Mouse (Mus musculus): ENCODE measurements at regions not wholly inside any gene's neighbourhood (a gene's known extent, or its start where the extent isn't known, plus 50 kb on each side); places are given as distances from the start of the nearest gene placed in this dataset.
A peak's percentile ranks its signal among the peaks of the same experiment; 100 is the strongest.

DNA sequence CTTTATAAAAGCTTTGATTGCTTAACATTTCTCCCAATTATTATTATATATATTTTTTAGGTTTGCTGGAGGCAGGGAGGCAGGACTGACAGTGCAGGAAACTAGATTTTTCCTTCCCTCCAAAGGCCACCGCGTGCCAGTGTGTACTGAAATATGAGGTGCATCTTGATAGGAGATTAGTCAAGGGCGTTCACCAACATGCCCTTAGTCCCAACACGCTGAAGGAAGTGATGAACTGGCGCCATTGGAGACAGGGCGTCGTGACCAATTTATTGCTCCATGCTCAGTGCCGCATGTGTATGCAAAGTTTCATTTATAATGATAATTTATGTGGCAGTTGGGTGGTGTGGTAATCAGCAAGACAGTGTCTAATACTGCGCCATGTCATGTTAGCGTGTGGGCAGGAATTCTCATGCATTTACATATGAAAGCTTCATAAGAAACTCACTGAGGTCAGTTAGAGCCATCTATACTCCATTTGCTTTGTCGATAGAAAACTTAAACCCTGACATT, 66.2 kb downstream of the Isl1 start:
- no peak for DNase-seq (ENCODE audit: low spot score)

DNA sequence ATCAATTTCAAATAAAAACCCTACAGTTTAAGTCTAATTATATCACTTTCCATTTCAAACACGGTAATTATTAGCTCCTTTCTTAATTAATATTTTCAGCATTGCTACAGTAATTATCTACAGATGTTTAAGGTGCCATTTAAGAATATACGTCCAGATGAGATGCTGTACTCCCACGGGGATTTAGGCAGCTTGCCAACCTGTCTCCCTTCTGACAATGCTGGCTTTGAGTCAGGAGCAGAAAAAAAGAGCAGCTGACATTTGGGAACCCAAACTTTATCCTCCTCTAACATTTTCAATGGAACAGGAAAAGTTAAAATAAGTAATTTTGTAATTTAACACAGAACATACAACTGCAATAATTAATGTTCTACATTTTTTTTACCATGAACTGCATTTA, 94.4 kb downstream of the Isl1 start:
- no peak for DNase-seq (ENCODE audit: low spot score)

DNA sequence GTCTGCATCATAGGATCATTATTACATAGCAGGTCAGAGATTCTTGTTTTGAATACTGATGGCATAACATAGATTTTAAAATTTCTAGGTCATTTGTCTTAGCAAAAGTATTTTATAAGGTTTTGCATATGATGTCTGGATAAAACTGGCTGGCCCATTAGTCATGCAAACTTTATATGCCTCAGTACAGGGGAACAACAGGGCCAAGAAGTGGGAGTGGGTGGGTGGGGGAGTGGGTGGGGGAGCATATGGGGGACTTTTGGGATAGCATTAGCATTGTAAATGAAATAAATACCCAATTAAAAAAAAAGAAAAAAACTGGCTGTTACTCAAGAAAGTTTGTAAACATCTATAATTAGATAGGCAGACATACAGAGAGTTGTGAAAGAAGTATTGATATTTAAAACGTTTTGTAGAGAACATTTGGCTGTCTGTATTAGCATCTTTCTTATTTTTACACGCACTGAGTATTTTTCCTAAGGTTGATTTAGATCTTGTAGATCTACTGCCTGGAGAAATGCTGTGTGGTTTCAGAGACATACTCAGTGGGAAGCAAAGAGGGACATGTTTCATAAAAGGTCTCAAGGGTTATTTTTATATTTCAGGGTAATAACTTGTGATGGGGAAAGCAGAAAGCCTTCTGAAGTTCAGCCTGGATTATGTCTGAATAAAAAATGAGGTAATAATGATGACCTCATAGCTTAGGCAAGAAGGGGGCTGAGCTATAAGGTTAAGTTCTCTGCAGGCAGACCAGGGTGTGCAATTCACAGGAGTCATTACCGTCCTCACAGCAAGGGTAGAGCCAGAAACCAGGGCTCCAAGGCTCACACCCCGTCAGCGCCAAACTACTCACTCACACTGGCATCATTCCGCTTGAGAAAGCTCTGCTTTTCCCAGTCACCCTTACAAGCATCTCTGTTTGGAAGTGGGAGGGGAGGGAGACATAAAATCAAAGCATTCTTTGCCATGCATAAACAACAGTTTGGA, 95.4 kb downstream of the Isl1 start:
- peak; percentile 48 for DNase-seq (ENCODE audit: low spot score)

DNA sequence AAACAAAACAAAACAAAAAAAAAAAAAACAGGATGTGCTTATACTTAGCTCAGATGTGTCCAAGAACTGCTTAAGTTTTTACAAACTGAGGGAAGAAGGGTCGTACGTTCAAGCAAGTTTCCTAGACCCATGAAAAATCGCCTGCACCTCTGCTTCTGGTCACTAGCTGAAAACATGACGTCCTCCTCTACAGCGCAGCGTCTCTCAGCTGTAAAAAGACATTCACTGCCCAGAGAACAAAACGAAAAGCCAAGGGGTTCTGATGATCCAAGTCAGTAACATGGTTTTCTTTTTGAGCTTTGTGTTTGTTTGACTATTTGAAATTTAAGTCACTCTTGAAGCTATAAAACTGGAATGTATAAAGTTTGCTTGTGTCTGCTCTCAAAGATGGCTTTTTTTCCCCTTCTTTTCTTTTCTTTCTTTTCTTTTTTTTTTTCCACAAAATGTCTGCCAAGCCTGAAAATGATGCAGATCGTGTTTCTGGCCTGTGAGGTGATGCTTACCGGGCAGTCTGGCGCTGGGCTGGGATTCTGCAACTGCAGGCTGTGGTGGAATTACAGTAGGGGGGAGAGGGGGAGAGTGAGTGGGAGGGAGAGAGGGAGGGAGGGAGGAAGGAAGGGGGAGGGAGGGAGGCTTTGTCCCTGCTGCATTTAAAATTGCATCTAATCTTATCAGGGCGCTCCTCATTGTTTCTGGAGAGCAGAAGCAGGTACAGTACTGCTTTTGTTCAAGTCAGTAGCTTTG, 108.1 kb downstream of the Isl1 start:
- DNase-seq (ENCODE audit: low spot score) = peak; percentile 50

DNA sequence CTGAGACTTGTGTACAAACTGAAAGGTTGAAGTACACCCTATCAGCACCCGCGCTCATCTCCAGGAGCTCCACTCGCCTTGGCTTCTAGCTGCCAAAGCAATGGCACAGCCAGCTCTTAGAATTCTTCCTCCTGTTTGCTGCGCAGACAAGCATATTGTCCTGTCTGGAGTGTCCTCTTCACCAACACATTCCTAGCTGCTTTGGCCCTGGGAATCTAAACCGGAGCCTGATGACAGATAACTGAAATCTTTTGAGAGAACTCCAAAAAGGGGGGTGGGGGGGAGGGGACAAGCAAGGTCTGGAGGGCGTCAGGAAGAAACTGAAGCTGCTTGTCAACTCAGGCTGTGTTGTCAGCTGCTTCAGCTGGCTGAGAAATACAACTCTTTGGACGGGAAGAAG, 122.4 kb downstream of the Isl1 start:
- no peak for DNase-seq (ENCODE audit: low spot score)

DNA sequence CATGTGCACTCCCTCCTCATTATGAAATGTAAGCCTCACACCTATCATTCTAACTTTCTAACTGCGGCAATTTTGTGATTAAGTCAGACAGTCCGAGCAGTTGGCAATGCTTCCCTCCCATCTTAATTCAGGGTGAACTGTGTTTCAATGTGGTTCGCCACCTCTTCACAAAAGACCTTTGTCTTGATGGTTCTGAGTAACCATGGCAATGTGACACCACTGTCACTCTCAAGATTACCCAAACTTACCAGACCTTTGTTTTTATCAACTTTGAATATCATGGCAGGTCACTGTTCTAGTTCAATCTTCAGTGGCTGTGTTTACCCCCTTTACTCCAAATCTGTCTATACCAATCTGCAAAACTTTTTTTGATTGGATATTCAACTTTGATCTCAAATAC, 131.7 kb downstream of the Isl1 start:
- DNase-seq (ENCODE audit: low spot score) = no peak

DNA sequence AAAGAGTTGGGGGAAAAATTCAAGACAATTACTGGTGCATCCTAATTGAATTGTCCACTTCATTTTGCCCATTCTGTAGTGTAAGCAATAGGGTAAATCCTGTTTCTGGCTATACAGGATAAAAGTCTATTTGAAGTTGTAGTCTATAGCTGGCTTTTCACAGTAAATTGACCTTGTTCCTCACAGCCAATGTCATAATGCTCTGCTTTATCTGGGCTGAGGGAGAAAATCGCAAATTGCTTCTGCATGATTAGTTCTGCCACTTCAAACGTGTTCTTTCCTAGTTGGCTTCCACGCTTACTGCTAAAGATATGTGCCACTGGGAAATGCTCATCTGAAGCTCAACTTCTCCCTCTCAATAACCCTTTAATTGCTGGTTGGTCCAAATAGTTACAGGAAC, 134.5 kb downstream of the Isl1 start:
- DNase-seq (ENCODE audit: low spot score) = peak; percentile 70

DNA sequence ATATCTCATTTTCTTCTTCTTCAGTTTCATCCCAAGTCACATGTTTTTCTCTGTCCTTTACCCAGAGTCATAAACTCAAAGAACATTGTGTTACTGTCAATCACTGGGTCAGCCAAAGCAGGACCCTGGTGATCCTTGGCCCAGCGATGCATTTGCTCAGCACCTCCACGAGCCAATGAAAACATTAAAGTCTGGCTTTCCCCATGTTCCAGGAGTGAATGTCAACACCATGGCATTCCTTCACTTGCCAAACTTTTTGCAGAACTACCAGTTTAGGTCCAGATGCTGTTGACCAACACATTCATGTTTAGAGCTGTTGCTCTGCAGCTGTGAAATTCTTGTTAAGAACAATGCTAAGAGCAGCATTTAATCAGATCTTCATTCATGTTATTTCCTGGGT, 135.6 kb downstream of the Isl1 start:
- no peak for DNase-seq (ENCODE audit: low spot score)

DNA sequence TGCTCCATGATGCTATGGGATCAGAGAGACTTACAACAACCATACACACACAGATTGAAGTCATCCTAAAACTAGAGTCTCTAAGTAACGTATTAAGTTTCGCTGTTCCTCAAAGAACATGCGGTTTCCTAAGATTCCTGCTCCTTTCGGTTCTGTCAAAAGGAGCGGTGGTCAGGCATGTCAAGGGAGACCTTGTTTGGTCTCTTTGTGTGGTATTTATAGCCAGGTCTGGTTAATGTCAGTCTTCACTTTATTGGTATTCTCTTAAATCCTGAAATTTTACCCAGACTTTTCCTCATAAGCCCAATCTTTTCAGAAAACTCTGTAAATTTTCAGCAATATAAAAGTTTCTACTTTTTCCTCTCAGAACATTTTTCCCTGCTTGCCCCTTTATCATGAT, 166.5 kb downstream of the Isl1 start:
- no peak for DNase-seq (ENCODE audit: low spot score)

DNA sequence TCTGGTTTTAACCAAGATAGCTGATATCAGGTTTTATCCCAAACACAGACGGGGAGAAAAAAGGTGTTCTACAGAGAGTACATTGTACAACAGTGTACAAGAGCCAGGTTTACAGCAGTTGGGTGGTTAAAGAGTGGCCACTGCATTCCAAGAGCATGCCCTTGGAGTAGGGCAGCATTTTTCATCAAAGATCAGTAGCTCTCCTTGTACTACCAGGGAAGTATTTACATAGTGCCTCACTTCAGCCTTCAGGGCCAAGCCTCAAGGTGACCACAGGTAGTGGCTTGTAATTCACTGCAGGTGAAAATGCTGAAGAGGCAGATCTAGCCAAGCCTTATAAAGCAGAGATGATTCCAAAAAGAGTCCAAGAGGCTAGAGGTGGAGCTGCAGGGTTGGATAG, 190.8 kb downstream of the Isl1 start:
- no peak for DNase-seq (ENCODE audit: low spot score)

DNA sequence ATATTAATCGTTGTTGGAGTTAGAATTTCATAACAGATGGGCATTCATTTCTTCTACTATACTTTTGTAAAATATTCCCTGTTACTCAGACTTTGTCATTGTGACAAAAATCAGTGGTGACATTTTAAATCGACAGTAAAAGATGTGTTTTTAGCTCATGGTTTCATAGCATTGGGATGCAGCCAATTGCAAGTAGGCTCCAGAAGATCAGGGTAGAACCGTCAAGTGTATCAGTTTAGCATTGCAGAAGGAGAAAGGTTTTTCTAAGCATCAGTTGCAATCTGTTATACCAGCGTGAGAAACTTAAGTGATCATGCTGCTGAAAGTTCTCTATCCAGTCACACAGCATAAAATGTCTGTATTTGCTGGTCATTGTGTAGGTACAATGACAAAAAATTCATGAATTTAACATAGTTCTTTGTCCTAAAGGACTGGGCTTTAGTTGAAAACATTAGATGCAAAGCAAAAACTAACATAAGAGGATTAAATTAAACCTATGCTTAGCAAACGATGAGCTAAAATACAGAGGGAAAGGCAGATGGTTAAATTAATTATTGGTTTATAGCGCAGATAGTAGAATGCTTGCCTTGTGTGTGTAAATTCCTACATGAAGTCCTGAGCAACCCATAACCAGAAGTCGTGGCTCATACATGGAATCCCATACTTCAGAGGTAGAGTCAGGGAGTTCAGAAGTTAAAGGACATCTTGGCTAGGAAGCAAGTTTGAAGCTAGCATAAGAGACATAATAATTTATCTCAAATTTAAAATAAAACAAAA, 198.3 kb downstream of the Isl1 start:
- no peak for DNase-seq (ENCODE audit: low spot score)

DNA sequence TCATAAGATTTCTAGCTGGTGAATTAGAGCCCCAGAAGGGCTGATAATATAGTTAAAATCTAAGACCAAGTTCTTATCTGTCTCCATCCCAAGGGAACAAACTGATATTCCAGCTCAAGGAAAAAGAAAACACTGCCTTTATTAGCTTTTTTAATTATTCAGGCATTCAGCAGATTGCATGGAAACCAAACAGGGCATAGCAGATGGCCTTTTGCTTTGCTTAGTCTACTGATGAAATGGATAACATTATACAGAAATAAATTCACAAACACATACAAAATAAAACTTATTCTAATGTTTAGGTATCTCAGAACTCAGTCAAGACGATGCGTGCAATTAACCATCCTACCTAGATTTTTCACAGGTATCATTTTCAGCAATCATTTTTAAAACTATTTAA, 198.9 kb downstream of the Isl1 start:
- DNase-seq (ENCODE audit: low spot score) = no peak

DNA sequence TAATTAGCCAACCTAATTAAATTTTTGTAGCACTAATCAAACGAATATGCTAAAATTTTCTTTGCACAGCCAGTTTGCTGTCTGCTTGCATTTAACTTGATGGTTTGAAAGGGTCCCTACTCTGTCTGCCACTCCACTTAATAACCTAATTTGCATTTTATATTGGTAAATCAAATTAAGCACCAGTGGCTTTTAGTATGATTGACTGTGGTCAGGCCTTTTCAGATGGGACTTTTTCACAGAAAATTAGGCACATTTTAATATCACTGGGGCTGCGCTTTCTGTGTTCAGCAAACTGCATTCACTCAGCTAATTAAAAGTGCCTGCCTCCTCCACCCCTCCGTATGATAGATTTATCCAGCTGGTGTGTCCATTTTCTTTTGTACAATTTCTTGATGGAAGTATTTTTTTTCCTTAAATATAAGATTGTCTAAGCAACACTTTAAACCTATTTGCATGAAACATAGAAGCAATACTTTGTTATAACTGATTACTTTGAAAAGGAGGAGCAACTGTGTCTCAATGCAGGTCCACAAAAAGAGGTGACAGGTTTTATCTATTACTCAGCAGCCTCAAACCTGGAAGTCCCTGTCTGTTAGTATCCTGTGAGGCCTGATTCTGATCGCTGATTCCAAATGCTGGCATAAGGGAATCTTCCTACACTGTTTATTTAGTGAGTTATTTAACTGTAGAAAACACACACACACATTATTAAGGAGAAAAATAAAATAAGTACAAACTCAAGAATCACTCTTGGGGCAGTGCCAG, 221.8 kb downstream of the Isl1 start:
- peak; percentile 42 for DNase-seq (ENCODE audit: low spot score)

DNA sequence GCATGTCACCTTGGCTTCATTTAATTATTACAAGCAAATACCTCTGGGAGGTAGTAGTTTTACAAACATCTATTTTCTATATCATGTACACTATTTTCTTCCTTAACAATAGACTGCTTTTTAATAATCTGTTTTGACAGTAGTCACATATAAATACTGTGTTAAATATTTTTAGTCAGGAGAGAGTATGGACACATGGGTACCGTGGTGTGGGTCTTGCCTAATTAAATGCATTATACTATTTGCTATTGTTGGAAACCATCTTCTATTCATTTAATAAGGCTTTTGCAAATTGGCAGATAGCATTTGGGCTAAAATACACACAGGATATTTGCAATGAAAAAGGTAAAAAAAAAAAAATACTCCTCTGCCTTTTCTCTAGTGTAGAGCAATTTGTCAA, 222.3 kb downstream of the Isl1 start:
- DNase-seq (ENCODE audit: low spot score) = no peak

DNA sequence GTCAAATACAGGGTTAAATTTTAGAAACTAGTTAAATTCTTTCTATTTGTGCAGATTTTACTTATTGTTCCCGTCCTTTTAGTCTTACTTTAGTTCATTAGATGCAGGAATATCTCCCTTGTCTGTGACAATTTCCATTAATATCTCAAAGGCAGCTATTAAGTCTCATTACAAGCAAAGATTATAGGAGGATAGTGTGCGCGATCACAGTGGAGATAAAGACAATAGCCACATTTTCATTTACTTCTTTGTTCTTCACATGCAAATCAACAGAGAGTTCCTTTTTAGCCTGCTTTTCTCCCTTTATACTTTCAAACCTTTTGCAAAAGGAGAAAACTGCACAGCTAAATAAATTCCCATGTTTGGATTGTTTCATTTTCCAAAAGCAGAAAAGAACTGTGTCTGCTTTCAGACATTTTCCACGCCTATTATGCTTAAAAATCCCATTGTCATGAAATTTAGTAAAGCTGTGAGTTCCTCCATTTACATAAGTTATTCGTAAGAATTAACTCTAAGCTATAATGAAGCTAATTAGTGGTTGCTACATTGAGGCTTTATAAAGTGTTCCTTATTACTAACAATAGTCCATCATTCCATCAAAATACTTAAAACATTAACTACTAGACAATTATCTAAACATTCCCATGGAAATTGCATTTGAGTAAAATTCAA, 252.4 kb downstream of the Isl1 start:
- DNase-seq (ENCODE audit: low spot score) = no peak

DNA sequence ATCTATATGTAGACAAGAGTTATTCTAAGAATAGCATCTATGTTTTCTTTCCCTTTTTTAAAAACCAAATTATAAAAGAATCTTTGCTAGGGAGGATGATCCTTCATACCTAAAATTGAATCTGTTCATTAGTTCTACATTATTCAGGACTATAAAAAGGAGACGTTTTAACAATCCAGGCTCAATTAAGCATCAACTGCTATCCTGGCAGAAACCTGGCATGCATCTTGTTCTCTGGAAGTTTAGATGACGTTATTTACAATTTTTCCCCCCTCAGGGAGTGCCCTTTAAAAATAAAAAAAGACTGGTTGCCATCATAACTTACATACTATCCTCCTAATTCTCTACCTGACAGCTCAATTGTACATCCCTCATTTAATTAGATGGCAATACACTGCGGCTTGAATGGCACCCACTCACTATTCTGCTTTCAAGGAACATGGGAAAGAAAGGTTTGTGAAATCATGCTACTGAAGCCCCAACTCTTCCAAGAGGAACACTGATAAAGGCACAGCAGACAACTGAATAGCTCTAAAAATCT, 253.3 kb downstream of the Isl1 start:
- no peak for DNase-seq (ENCODE audit: low spot score)

DNA sequence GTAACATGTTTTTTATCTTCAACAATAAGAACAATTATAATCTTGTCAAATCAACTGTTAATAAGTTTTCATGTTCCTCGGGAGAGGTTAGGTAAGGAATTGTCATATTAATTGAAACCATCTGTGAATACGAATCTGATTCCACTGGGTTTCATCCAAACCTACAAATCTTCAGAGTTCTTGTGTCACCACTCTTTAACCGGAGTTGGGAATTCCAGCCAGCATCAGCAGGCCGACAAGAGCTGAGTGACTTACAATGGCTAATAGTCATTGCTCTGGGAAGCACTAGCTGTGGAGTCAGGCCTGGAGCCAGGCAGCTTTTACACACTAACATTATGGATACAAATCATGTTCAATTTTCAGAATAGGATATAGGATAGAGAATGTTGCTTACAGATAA, 273.3 kb downstream of the Isl1 start:
- DNase-seq (ENCODE audit: low spot score) = no peak

DNA sequence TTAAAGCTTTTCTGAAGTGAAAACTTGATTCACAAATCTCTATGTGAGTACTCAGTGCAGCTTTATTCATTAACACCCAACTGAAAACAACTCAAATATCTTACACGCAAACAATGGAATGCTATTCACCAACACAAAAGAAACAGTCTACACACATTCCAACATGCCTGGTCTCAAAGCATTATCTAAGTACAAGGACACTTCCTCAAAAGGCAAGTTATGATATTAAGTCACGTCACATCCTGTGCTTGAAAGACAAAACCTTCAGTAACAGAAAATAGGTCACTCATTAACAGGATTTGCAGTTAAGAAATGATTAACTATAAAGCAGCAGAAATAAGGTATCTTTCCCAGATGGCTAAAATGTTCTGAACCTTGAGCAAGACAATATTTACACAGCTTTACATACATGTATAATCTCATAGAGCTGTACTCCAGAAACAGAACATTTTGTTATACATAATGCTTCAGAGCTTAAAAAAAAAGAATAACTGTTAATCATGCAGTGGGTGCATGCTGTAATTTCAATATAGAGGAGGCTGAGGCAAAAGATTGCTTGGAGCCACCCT, 279.3 kb downstream of the Isl1 start:
- no peak for DNase-seq (ENCODE audit: low spot score)

DNA sequence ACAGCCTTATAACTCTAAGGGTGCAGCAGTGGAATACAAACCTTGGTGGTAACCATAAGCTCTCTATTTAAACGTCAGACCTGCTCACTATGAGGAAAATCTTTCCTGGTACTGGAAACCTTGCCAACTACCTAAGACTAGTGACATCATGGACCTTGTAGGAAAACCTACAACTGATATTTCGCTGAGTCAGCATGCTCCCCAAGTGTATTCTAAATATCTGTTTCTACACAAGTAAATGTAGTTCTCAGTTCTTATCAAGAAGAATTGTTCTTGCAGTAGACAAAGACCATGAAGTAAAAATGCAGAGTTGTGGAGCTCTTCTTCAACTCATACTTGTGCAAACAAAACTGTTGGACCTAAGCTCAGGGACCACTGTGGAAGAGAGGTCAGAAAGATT, 280.9 kb downstream of the Isl1 start:
- no peak for DNase-seq (ENCODE audit: low spot score)

DNA sequence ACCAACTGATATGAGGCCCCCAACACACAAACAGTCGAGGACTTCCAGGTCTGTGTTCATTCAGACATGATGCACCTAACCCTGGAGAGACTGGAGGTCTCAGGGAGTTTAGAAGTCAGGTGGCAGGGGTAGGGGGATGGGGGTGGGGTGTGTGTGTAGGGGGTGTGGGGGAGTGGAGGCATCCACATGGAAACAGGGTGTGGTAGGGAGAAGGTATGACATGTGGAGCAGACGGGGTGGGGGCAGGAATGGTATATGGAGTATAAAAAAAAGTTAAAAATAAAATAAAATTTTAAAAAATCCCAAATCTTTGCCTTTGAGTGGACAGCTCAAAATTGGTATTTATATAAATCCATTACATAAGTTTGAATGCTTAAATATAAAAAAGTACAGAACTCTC, 282.3 kb downstream of the Isl1 start:
- DNase-seq (ENCODE audit: low spot score) = no peak
